Mouse (Mus musculus): ENCODE results near the gene Ccdc148.

Ccdc148 gene

DNA sequence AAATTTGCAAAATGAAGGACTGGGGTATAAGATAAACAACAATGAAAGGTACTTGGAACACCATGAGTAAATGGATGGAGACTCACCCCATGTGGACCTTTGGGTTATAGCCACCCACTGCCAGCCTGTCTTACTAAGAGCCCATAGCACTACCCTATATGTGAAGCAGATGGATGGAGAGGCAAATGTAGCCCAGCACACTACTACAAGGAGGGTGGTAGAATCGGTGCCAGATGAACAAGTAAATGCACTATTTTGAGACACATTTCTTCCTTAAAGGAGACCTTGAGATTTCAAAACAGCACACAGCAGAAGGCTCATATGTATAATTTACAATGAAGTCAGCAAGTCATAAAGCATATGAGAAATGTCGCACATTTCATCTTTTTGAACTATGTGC is 234.9 kb downstream of the Ccdc148 start:
- DNase-seq (ENCODE audit: low read depth, low spot score) = no peak

- no peak for DNase-seq (ENCODE audit: low read depth, low spot score)
Measured at GRCm38 (mm10) chr2:58918351-58918750, 242.1 kb downstream of the Ccdc148 start.

DNA sequence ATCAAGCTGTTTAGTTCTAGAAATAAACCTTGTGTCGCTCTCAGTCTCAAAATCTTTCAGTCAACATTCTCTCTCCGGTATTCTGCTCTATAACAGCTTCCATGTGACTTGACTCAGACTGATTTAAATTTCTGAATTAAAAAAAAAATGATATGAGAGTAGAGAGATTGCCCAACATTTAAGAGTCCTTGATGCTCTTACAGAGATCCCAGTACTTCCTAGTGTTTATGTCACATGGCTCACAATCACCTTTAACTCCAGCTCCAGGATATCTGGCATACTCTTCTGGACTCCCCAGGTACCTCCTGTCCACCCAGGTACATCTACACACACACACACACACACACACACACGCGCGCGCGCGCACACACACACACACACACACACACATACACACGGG is 248.1 kb downstream of the Ccdc148 start:
- no peak for DNase-seq (ENCODE audit: low read depth, low spot score)

GRCm38 (mm10) chr2:58906814-58907516 is 253.5 kb downstream of the Ccdc148 start:
- DNase-seq (ENCODE audit: low read depth, low spot score) = peak; percentile 78

GRCm38 (mm10) chr2:58905057-58905456 is 255.4 kb downstream of the Ccdc148 start:
- DNase-seq (ENCODE audit: low read depth, low spot score) = no peak

DNA sequence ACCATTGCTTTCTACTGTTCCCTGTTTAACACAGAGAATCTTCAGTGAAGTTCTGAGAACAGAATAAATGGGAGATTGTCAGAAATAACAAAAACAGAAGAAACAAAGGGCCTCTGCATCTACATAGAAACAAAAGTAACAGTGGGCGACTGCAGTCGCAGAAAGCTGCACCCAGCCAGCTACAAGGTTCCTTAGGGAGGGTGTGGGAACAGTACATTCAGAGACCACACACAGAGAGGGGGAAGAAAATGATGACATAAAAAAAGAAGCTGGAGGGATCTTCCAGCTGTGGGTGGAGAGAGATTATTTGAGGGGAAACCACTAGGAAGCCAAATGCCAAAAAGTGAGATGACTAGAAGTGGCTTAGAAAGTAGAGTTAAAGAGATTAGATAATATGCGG is 280.6 kb downstream of the Ccdc148 start:
- DNase-seq (ENCODE audit: low read depth, low spot score) = no peak

DNA sequence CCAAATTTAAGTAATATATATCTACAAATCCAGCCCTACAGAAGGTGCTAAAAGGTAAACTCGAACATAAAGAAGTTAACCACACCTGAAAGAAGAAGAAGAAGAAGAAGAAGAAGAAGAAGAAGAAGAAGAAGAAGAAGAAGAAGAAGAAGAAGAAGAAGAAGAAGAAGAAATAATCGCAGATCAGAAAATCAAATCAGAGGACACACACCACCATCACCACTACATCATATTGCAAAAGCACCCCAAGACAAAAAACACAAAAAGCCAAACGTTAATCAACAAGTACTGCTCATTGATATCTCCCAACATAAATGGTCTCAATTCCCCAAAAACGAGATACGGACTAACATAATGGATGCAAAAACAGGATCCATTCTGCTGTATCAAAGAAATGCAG is 301.3 kb downstream of the Ccdc148 start, which contains the start of gene Gm11099:
TSS of gene Gm11099 (plus strand) at position 301 of the 400 bp plus-strand sequence.
- DNase-seq (ENCODE audit: low read depth, low spot score) = no peak

GRCm38 (mm10) chr2:58844499-58844898 is 316.0 kb downstream of the Ccdc148 start:
- DNase-seq (ENCODE audit: low read depth, low spot score) = peak; percentile 44

DNA sequence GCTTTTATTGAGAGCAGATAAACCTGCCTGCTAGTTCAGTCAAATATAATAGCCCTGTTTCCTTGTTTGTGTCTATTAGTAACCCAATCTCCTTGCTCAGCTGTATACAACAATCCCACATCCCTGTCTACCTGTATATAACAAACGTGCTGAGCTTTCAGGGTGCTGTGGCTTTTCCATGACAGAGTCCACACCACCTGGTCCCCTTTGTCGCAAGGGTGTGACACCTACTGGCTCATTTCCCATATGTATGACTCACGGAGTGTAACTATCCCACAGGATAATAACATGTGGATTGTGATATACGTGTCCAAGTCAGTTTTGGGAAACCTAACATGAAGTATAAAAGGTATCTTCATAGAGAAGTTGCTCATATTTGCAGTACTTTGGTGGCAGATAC is 318.0 kb downstream of the Ccdc148 start:
- no peak for DNase-seq (ENCODE audit: low read depth, low spot score)

GRCm38 (mm10) chr2:58841021-58841420 is 319.5 kb downstream of the Ccdc148 start:
- DNase-seq (ENCODE audit: low read depth, low spot score) = no peak

GRCm38 (mm10) chr2:58832253-58832980 is 328.1 kb downstream of the Ccdc148 start:
- DNase-seq (ENCODE audit: low read depth, low spot score) = no peak

DNA sequence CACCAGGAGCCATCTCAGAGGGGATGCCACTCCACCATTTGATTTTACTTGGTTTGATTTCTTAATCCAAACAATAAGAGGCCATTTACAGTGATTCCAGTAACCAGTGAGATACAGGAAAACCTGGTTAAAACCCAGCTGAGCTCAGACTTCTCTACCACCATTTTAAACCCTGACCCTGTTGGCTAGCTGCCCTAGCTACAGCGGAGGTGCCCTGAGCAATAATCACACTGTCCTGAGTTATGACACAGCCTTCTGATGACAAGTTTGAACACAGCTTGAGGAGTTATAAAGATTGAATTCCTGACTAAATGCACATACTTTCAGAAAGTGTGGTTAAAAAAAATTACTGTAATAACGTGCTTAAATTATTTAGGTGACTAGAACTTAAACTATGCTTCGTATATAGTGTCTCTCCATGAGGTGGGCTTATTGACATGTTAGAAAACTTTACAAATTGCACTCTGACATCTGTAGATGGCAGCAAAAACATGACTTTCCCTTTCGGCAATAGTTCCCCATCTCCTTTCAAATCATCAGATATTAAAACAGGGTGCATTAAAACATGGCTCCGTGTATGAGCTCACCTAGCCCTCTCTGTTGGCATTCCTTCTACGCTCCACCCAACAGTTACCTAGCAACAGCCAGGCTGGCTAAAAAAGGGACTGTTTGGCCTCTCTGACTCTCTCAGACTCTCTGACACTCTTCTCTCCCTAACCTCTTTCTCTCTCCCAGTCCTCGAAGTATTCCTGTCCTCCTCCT is 330.3 kb downstream of the Ccdc148 start:
- peak; percentile 28 for DNase-seq (ENCODE audit: low read depth, low spot score)

DNA sequence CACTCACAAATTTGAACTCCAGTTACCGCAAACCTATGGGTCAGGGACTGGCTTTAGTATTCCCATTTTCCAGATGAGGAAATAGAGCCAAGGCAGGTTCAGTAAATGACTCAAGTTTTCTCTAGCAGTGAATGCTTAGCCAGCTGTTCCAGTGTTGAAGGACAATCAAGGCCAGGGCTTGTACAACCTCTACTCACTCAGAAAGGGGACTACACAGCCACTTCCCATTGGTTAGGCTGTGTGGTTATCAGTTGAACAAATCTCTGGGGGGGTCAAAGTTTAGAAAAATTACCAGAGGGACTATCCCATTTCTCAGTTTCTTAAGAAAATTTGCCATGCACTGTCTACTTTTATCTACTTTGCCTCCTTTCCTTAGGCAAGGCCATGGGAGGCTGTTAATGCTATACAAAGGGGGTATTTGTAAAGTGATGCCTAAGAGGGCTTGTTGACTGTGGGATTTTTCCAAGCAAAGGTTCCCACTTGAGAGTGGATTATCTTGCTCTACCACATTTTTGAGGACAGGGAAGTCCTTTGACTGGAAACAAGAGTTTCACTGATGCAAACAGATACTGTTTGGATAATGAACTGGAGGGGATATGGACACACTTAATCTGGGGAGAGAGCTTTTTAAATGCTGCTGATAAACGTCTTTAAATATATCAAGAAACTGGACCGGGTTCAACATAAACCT is 331.4 kb downstream of the Ccdc148 start:
- DNase-seq (ENCODE audit: low read depth, low spot score) = no peak

DNA sequence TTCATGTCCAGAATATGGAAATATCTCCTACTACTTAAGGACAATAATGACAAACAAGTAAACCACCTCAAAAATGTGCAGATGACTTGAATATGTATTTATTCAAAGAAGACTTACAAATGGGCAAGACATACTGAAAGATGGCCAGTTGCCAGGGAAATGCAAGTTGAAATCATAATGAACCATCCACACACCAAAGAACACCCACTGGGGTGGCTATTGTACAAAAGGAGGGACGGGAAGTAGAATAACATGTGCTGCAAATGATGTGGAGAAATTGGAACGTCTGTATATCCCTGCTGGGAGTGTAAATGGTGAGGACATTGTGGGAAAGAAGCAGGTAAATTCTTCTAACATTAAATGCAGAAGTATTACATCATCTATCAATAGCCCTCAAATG is 347.5 kb downstream of the Ccdc148 start:
- no peak for DNase-seq (ENCODE audit: low read depth, low spot score)

DNA sequence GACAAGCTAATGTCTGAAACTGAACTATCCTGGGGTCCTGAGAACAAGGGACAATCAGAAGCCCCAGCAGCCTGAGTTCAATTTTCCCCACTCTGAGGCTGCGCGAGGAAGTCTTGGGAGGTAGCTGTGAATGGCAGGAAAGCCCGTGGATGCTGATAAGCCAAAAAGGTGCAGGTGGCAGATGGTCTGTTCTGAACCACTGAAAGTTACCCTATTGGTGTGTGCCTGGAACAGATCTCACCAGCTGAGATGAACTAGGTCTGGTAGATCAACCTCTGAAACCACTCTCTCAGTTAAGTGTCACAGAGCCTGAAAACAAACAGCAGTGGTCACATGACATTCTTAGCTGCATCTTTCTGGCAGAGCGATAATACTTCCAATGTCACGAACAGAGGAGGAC is 360.9 kb downstream of the Ccdc148 start:
- DNase-seq (ENCODE audit: low read depth, low spot score) = no peak

DNA sequence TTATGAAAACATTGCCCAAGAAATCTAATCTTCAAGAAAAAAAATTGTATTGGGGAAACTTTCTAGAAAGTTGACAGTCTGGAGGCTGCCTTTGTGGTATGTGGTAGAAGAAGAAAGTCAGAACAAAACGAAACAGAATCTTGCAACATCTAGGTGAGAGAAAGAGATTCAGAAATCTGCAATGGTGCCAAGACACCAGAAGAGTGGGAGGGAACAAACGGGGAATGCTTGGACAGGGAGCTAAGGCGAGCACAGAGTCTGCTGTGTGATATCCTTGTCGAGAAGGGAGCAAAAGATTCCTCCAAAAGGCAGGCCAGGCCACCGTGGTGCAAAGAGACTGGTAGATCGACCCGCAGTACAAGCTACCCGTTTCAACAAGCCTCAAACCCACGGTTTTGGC is 361.4 kb downstream of the Ccdc148 start:
- no peak for DNase-seq (ENCODE audit: low read depth, low spot score)

GRCm38 (mm10) chr2:58797506-58797905 is 363.0 kb downstream of the Ccdc148 start:
- no peak for DNase-seq (ENCODE audit: low read depth, low spot score)

DNA sequence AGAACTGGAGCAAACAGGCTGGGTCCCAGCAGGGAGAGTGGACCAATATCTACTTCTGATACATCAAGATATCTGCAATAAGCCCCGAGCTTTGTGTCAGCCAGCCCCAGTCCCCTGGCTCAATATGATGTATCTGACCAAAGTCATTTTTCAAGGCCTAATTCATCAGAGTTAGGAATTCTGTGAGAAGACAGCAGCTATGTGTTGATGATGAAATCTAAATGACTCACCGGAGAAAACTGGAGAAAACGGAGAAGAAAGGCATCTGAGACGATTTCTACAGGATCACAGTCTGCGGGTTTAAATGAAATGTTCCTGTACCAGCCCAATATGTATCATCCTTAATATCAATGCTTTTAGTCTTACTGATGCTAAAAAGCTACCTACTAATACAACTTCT is 365.1 kb downstream of the Ccdc148 start:
- no peak for DNase-seq (ENCODE audit: low read depth, low spot score)

GRCm38 (mm10) chr2:58794489-58794888 is 366.0 kb downstream of the Ccdc148 start:
- DNase-seq (ENCODE audit: low read depth, low spot score) = no peak

GRCm38 (mm10) chr2:58790361-58790760 is 370.1 kb downstream of the Ccdc148 start:
- DNase-seq (ENCODE audit: low read depth, low spot score) = no peak

DNA sequence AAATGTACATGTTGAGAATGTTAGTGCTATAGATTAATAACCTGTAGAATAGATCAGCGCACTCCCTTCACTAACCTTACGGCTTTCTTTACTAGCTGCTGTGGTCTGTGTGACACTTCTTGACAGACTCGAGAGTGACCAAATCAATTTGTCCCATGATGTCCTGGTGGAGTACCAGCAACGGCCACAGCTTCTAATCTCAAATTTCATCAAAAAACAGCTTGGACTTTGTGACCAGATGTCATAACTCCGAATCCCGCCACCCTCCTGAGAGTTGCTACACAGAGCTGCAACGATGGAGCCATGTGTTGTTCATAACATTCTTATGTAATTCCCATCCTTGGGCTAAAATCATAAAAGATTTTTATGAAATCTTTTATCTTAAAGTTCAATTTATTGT is 370.5 kb downstream of the Ccdc148 start:
- no peak for DNase-seq (ENCODE audit: low read depth, low spot score)

DNA sequence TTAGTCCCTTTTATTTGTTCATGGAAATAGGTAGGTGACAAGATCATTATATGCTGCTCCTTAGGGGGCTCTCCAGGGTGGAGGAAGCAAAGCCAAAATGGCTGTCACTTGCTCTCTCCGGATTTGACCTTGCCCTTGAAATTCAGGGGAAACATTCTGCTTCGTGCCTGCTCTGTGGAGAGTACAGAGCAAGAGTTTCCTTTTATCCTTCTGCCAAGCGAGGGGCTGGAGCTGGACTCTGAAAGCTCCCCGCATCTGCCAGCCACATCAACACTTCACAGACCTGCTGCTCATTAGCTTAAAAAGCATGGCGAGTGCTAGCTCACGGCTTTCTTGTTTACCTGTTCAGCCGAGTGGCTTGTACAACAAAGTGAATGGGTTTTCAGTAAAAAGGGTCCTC is 373.1 kb downstream of the Ccdc148 start:
- no peak for DNase-seq (ENCODE audit: low read depth, low spot score)
